Mouse (Mus musculus) left cerebral cortex, postnatal 25 days (tissue): ENCODE data around the gene Bet1. TPM values are rescaled to one million over a fixed set of nuclear protein-coding genes. Genes with fewer than 3 reads are reported as not detected.

ENCODE experiments used
- DNase-seq, 2 experiments: peaks; one replicate each; pipeline ENCODE4 v3.0.0; 2022; ENCODE audit warnings: low spot score in 2 of 2, mixed read lengths in 1 of 2
- intact Hi-C: fragments of 180-260 bp; cut with DNase I; formaldehyde crosslinking; loops from one replicate; pipeline ENCODE4 v1.15.1; 2025
- total RNA-seq, 2 experiments: library from RNA; stranded (reverse); gene quantifications; 2 replicates each; pipeline ENCODE4 v1.2.3; 2021

Bet1 gene
- total RNA-seq = 10 to 100 TPM; 21.5 to 23.0 TPM

DNA sequence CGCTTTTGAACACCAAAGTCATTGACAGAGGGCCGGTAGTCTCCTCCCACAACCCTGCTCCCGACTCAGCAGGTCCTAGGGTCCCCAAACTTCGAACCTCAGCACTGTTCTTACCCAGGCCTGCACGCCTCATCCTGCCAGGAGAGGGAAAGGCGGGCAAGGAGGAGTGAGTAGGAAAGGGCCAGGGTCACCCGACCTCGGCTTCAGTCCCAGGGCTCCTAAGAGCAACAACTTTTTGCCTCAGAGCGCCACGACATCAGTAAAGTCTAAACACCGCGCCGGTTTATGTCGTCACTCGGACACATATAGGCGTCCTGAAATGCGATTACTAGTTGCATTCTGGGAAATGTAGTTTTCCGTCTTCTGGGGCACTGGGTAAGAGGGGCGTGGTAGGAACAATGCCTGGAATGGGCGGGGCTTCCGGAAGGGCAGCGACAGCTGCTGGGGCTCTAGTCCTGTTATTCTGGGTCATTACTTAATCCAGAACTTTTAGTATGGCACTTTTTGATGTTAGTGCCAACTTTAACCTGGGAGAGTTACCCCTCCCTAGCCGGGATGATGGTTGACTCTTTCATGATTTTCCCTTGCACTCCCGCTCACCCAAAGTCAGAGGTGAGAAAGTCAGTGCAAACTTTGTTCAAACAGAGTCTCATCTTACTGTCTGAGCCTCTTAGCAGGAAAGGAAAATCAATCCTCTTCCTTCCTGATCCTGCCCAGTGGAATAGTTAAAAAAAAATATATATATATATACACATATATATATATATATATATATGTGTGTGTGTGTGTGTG, at the start of gene Bet1:
Gene Bet1, minus strand, starts transcription at position 310 of the 792 bp plus-strand sequence.
- intact Hi-C loops = loop anchor here (5.0 kb wide), 1 partner anchor 590 kb away; the partner anchor contains the start of genes Hepacam2 and Vps50
- DNase-seq = peak; percentile 91 to 95

DNA sequence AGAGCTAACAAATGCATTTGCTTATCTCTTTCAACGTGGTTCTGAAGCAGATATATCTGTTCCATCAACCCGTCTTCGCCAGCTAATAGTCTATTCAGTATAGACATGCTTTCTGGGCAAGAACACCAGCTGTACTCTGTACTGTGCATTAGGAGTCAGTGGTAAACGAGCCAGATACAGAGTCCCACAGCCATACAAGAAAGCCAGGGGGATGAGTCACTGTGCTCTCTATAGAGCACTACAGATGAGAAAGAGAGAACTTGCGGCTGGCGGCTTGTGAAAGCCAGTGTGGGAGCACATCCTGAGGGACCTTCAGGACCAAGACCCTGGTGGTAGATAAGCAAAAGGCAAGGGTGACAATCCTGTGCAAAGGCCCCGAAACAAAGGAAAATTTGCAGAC, 45.5 kb upstream of the Bet1 start:
- intact Hi-C loops = no loop called here

DNA sequence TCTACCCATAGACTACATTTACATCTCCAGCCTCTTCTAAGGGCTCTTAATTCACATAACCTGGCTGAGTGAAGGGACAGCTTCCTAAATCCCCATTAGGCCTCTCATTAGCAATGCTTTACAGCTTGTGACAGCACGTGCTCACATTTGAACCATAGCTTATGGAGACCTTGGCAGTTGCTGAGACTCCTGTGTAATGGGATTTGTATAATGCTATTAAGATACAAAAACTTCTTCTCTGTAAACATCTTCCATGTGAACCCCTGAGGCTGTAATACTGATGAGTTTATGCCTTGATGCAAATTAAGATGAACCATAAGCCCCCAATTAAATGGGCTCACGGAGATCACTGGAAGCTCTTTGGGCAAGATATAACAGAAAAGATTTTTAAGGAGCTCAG, 44.4 kb upstream of the Bet1 start:
- intact Hi-C loops = no loop called here
- DNase-seq = no peak

More for the DNA sequence above, 45.5 kb upstream of the Bet1 start:
- DNase-seq = peak in 1 of 2 experiments; percentile 8

DNA sequence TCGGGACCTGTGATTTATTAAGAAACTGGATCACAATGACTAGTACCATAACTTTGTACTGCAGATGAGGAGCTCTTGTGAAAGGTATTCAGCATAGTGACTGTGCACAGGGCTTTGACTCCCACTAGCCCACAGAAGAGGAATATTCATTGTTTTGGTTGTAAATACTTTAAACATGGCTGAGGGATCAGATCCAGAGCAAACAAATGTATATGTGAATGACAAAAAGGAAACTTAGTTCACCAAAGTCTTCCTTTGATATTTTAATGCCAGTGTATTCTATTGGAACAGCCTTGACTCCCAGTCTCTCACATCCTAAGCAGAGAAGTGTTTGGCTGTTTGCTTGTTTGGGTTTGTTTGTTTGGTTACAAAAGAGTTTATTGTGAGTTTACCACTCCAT, 31.8 kb upstream of the Bet1 start:
- DNase-seq = no peak
- intact Hi-C loops = no loop called here

DNA sequence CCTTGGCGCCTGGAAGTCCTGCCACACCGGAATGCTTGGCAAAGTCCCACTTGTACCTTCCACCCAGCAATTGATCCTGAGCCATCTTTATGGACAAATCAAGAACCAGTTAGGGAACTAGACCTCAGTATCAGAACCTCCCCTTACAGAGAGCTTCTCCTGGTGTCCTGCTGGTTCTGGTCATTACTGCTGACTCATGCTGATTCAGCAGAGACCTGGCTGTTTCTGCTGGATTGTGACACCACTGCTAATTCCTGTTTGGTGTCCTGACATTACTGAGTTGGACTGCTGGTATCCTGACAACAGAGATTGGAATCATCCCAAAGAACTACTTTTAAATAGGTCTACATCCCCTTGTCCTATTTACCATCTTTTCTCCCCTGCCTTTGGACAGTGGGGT, 3.7 kb upstream of the Bet1 start:
- intact Hi-C loops = no loop called here
- no peak for DNase-seq

DNA sequence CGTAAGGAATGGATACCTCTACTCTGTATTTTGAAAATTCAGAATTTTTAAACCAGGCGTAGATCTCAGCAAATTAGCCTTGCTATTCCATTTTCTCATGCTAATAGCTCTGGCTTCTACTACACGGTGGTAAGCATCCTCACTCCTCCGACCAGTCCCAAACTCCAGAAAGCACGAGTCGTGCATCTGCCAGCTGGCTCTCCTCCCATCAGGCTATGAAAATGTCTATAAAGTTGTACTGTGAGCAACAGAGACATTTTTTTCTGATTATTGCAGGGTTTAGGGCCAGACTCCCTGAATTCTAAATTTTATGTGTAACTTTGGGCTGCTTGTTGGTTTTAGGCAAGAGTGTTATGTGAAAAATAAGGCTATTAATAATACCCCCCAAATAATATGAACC, 14.5 kb downstream of the Bet1 start:
- no peak for DNase-seq
- intact Hi-C loops = no loop called here

DNA sequence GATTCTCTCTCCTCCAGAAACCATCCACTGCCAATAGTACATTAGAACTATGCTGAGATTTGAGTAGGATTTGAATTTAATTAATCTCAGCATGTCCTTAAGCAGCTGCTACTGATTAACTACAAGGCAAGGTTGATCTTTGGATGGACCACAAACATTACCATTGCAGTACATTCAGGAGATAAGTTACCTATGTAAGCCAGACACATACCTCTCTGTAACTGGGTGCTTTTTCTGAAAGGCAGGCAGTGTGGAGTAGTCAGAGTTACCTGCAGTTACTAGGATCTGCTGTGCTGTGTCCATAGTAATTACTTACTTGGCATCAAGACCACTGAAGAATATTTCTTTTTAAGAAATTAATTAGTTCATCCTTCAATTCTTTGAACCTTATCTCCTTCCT, 17.1 kb downstream of the Bet1 start:
- intact Hi-C loops = no loop called here

DNA sequence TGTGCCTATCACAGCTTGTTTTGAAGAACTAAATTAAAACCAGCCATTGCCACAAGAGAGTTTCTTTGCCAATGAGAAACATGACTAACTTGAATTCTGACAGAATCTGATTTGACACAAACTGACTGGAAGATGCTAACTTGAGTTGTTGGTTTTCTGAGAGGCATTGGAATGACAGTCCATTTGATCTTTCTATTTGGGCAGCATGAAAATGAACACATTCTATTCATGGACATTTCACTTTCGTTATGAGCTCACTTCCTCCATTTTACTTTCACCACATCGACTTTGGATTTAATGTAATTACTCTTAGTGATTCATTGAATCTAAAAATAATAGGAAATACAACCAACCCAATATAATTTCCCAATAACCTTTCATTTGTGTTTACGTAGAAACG, 32.4 kb downstream of the Bet1 start:
- no peak for DNase-seq
- intact Hi-C loops = no loop called here

More for the DNA sequence above, 17.1 kb downstream of the Bet1 start:
- no peak for DNase-seq

DNA sequence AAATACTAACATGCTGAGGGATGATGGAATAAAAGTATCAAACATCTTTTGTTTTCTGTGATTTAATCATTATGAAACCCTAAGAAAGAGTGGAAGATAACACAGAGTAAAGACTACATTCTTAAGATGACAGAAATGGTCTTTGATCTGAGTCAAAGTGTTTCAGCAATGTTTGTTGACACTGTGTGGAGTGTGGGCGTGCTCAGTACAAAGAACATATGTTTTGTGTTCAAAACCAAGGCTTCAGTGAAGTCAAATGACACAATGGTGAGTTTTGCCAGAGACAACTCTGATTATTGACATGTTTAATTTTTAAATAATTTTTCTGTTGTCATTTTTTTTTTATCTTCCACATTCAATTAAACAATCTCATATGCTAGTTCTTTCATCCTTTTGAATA, 33.9 kb downstream of the Bet1 start:
- no peak for DNase-seq
- intact Hi-C loops = no loop called here

DNA sequence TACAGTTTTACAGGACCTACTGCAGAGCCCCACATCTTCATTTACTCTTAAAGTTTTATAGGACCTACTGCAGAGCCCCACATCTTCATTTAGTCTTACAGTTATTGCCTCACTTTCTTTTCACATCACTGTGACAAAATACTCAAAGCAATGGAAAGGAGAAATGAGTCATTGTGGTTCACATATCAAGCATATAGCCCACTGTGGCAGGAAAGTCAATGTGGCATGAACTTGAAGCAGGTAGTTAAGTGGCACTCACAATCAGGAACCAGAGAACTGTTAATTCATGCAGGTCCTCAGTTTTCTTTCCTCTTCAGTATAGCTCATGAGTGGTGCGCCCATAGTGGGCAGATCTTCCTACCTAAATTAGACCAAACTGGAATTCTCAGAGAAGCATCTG, 39.6 kb downstream of the Bet1 start:
- DNase-seq = no peak
- intact Hi-C loops = no loop called here

DNA sequence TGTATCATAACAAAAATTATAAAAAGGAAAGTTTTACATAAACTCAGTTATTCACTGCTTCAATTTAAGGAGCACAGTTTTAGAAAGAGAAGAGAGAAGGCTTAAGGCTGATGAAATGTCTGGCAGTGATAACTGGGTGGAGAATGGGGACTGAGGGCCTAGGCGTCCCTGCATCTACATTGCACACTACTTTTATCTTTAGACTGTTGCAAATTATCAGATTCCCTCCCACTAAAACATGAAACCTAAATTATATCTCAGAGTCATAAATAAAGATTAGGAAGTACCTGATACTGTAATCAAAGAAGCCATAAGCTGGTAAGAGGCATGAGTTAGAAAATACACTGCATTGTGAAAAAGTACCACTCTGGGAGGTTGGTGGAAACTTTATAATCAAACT, 45.0 kb downstream of the Bet1 start:
- intact Hi-C loops = no loop called here
- no peak for DNase-seq

DNA sequence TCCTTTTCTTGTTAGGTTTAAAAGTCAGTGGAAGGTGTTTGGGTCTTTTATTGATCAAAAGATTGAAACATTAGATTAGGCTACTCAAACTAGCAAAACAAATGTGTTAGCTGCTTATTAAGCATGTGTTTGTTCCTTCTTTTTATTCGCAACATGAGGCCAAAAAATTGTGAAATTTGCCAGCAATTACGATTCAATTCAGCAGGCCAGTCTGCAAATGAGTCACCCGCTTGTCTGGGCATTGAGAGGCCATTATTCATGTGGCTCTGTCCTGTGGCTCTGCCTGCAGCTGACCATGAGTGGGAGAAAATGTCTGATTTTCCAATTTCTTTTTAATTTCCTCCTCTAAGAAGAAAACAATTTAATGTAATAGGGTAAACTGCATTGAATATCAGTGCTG, 55.8 kb downstream of the Bet1 start:
- intact Hi-C loops = no loop called here
- peak in 1 of 2 experiments; percentile 6 for DNase-seq

Other genes with a start within 250 kb of the Bet1 start
- not detected for gene Tfpi2, start 98.1 kb downstream of the Bet1 start, total RNA-seq
- not detected for gene Gngt1, start 93.2 kb downstream of the Bet1 start, total RNA-seq
- 10 to 100 TPM; 11.0 to 12.4 TPM for gene Gng11, start 83.1 kb downstream of the Bet1 start, total RNA-seq